Mouse (Mus musculus) layer of hippocampus, adult 11-12 months (tissue): ENCODE results near the gene Tmem206.
A peak's percentile ranks its signal among the peaks of the same experiment; 100 is the strongest.

Experiments used
- DNase-seq: peaks from one replicate; pipeline ENCODE4 v3.0.0; 2022; ENCODE audit warnings: low spot score

Gene Tmem206

GRCm38 (mm10) chr1:191352786-191353488, 27.2 kb downstream of the Tmem206 start:
- DNase-seq = peak; percentile 56

- DNase-seq = no peak
Observed at GRCm38 (mm10) chr1:191353836-191354235, 28.1 kb downstream of the Tmem206 start.

GRCm38 (mm10) chr1:191356936-191357335, 31.2 kb downstream of the Tmem206 start:
- DNase-seq = no peak

- no peak for DNase-seq
Observed at GRCm38 (mm10) chr1:191359478-191359877, 33.8 kb downstream of the Tmem206 start.

GRCm38 (mm10) chr1:191362412-191362811, 36.7 kb downstream of the Tmem206 start:
- no peak for DNase-seq

GRCm38 (mm10) chr1:191364477-191364876, 38.8 kb downstream of the Tmem206 start:
- DNase-seq = no peak

GRCm38 (mm10) chr1:191368193-191368592, 42.5 kb downstream of the Tmem206 start:
- no peak for DNase-seq

- no peak for DNase-seq
Observed at GRCm38 (mm10) chr1:191369140-191369539, 43.4 kb downstream of the Tmem206 start.

- no peak for DNase-seq
Observed at GRCm38 (mm10) chr1:191374993-191375643, 49.4 kb downstream of the Tmem206 start.

- DNase-seq = no peak
Observed at GRCm38 (mm10) chr1:191375644-191375998, 49.9 kb downstream of the Tmem206 start.

- no peak for DNase-seq
Observed at GRCm38 (mm10) chr1:191378080-191378479, 52.4 kb downstream of the Tmem206 start.

- DNase-seq = no peak
Observed at GRCm38 (mm10) chr1:191380843-191381242, 55.1 kb downstream of the Tmem206 start.

- peak; percentile 19 for DNase-seq
Observed at GRCm38 (mm10) chr1:191381955-191382736, 56.4 kb downstream of the Tmem206 start.

GRCm38 (mm10) chr1:191384786-191385430, 59.2 kb downstream of the Tmem206 start:
- DNase-seq = no peak

- peak; percentile 69 for DNase-seq
Observed at GRCm38 (mm10) chr1:191391311-191391710, 65.6 kb downstream of the Tmem206 start.

GRCm38 (mm10) chr1:191393536-191393935, 67.8 kb downstream of the Tmem206 start:
- no peak for DNase-seq

GRCm38 (mm10) chr1:191394126-191394525, 68.4 kb downstream of the Tmem206 start:
- no peak for DNase-seq

GRCm38 (mm10) chr1:191395200-191395599, 69.5 kb downstream of the Tmem206 start:
- DNase-seq = no peak

- peak; percentile 43 for DNase-seq
Observed at GRCm38 (mm10) chr1:191395871-191396433, 70.2 kb downstream of the Tmem206 start.

- peak; percentile 55 for DNase-seq
Observed at GRCm38 (mm10) chr1:191396446-191396845, 70.7 kb downstream of the Tmem206 start.

- peak; percentile 100 for DNase-seq
Observed at GRCm38 (mm10) chr1:191396897-191397849, 71.5 kb downstream of the Tmem206 start.
